Mouse (Mus musculus) hindbrain, postnatal 0 days (tissue): ENCODE measurements at regions not wholly inside any gene's neighbourhood (a gene's known extent, or its start where the extent isn't known, plus 50 kb on each side); places are given as distances from the start of the nearest gene placed in this dataset.

Experiments used
- ATAC-seq: fragments of 200-750 bp; cut with Nextera tagmentation; 2 replicates; pipeline ENCODE4 v1.8.0; 2017; ENCODE audit warnings: mild to moderate bottlenecking, moderate TSS enrichment, moderate library complexity
- DNase-seq: peaks from one replicate; pipeline ENCODE4 v3.0.0-alpha.2; 2015; ENCODE audit warnings: low spot score
- H3K27ac ChIP-seq: fragments of 300-500 bp; sonication (generic); 2 replicates; pipeline ENCODE4 v1.5.1; 2014; ENCODE audit warnings: mild to moderate bottlenecking
- H3K27me3 ChIP-seq: fragments of 300-500 bp; sonication (generic); 2 replicates; pipeline ENCODE4 v1.6.1; 2014; ENCODE audit warnings: low read length, mixed read lengths; ENCODE audit not compliant: insufficient read depth
- H3K36me3 ChIP-seq: fragments of 300-500 bp; sonication (generic); 2 replicates; pipeline ENCODE4 v1.6.1; 2014; ENCODE audit warnings: low read length, mixed read lengths; ENCODE audit not compliant: insufficient read depth
- H3K4me1 ChIP-seq: fragments of 300-500 bp; sonication (generic); 2 replicates; pipeline ENCODE4 v1.6.1; 2014; ENCODE audit warnings: antibody characterized with exemption, low read length, mixed read lengths; ENCODE audit not compliant: insufficient read depth
- H3K4me2 ChIP-seq: fragments of 300-500 bp; sonication (generic); 2 replicates; pipeline ENCODE4 v1.6.1; 2014; ENCODE audit warnings: low read depth, mild to moderate bottlenecking, low read length, moderate library complexity, mixed read lengths
- H3K4me3 ChIP-seq: fragments of 300-500 bp; sonication (generic); 2 replicates; pipeline ENCODE4 v1.5.1; 2014; ENCODE audit warnings: low read length
- H3K9ac ChIP-seq: fragments of 300-500 bp; sonication (generic); replicated peaks from 2 replicates; pipeline ENCODE4 v1.6.1; 2014; ENCODE audit warnings: mild to moderate bottlenecking, low read length, moderate library complexity, mixed read lengths
- H3K9me3 ChIP-seq: fragments of 300-500 bp; sonication (generic); 2 replicates; pipeline ENCODE4 v1.6.1; 2016; ENCODE audit warnings: low read length, mixed read lengths
- CTCF ChIP-seq: IDR thresholded peaks from 2 replicates; pipeline ENCODE4 v1.5.1; 2016; ENCODE audit warnings: antibody characterized with exemption, control low read depth, low read depth
- WGBS: fragments of 180-500 bp; shearing (Covaris S2); extraction: QIAGEN DNeasy Blood & Tissue Kit; methylation state at CpG from one replicate; pipeline ENCODE4 v1.1.7; 2014; 5-methylcytosine and 5-hydroxymethylcytosine counted together

DNA sequence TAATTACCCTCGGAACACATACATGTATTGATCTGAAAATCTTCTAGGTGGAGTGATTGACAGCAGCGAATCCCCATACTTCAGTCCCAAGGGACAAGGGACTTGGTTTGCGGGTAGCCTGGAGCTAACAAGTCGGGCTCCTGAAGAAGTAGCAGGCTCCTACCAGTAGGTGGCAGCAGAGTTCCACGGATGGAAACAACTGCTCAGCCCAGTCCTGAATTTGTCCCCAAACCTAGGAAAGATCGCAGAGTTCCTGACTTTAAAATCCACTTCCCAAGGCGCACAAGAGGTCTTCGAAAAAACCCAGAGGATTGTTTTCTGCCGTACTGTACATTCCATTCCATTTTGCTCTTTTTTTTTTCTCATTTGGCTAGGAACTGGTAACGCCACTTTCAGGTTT lies 169.4 kb downstream of the Arrdc4 start:
- peak; percentile 97 for TF ChIP-seq CTCF
- ATAC-seq (peak; percentile 77), DNase-seq (peak; percentile 94)
- H3K4me2 ChIP-seq: peak overlapping the region; percentile 60
- 11% methylated on average over 10 of the region's 10 CpGs for WGBS
- H3K36me3 ChIP-seq: no peaks in the 10 kb centered on the region
- H3K9ac ChIP-seq: no peak overlapping the region
- H3K27ac ChIP-seq: no peak overlapping the region
- H3K27me3 ChIP-seq: peaks cover 5% of the 10 kb centered on the region; the same call in 1 of the 2 replicates
- H3K4me1 ChIP-seq: no peaks in the 10 kb centered on the region
- peak overlapping the region; percentile 26 for H3K4me3 ChIP-seq
- H3K9me3 ChIP-seq: no peaks in the 10 kb centered on the region

DNA sequence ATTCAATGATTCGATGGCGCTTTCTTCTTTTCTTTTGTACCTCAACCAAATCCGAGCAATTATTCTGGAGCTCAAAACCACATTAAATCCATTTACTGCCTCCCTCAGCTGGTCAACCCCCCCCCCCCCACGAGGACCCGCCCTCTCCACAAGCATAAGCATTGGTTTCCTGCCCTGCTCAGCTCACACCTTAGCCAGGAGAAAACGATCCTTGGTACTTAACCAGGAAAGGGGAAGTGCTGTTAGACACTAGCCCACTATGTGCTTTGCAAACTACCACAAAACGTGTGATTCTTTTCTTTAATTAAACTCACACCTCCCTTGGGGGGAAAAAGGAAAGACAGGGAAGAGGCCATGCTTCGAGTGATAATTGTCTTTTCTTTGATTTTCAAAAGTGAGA lies 169.8 kb downstream of the Arrdc4 start:
- ATAC-seq (0 out of 2 replicates have a peak, but pooled peaks have one; percentile 4), DNase-seq (peak; percentile 3)
- H3K4me3 ChIP-seq: no peak overlapping the region
- no peak for TF ChIP-seq CTCF
- no peaks in the 10 kb centered on the region for H3K9me3 ChIP-seq
- H3K27ac ChIP-seq: no peak overlapping the region
- H3K36me3 ChIP-seq: no peaks in the 10 kb centered on the region
- no peaks in the 10 kb centered on the region for H3K4me1 ChIP-seq
- H3K4me2 ChIP-seq: peak overlapping the region; percentile 60; the same call in 1 of the 2 replicates
- H3K9ac ChIP-seq: no peak overlapping the region
- 57% methylated on average over 8 of the region's 8 CpGs for WGBS
- H3K27me3 ChIP-seq: peaks cover 5% of the 10 kb centered on the region; the same call in 1 of the 2 replicates

DNA sequence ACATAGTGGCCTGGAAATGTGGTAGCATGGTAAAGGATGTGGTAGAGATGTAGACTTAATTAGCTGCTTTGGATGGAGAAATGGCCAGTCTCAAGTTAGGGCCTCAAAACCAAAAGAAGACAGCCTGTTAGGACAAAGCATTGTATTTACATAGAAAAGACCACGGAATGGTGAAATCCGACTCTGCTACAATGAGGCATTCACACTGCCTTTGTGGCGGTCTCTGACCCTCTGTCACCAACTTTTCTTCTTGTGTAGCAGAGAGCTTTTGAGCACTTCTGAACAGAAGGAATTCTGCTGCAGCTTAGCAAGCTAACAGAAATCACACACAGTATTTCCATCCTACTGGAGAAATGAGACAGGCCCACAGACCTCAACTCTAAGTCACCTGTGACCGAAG lies 177.7 kb downstream of the Arrdc4 start:
- no peaks in the 10 kb centered on the region for H3K9me3 ChIP-seq

DNA sequence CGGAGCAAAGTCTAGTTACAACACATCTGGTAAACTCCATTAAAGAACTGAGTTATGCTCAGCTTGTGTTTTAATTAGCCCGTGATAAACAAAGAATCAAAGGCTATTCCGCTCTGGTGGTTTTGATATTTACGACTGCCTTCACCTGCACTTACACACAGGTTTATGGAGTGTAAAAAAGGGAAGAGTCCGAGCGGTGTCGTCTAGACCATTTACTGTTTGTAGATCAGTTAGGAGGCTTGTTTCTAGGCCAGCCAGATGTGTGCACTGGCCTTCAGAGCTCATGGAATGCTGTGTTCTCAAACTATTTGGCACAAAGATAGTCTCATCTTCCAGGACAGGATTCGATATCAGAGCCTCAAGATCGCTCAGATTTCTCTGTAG lies 180.9 kb downstream of the Arrdc4 start:
- Histone ChIP-seq H3K4me3 (no peak overlapping the region), H3K9me3 (no peaks in the 10 kb centered on the region), H3K4me2 (no peak overlapping the region), H3K27me3 (no peaks in the 10 kb centered on the region), H3K27ac (no peak overlapping the region), H3K9ac (no peak overlapping the region), H3K4me1 (no peaks in the 10 kb centered on the region), H3K36me3 (no peaks in the 10 kb centered on the region)
- DNase-seq (no peak), ATAC-seq (no peak)
- WGBS: 86% methylated on average over 9 of the region's 9 CpGs
- no peak for TF ChIP-seq CTCF

More for the DNA sequence above, 177.7 kb downstream of the Arrdc4 start:
- no peaks in the 10 kb centered on the region for H3K27me3 ChIP-seq
- 47% methylated on average over 4 of the region's 4 CpGs for WGBS
- no peaks in the 10 kb centered on the region for H3K4me1 ChIP-seq
- H3K36me3 ChIP-seq: no peaks in the 10 kb centered on the region
- DNase-seq: no peak
- TF ChIP-seq CTCF: no peak
- no peak overlapping the region for H3K9ac ChIP-seq
- H3K27ac ChIP-seq: no peak overlapping the region
- H3K4me3 ChIP-seq: no peak overlapping the region
- no peak overlapping the region for H3K4me2 ChIP-seq
- no peak for ATAC-seq

GRCm38 (mm10) chr7:68567452-68568126 lies 181.5 kb downstream of the Arrdc4 start:
- WGBS: 88% methylated on average over 3 of the region's 3 CpGs
- no peak overlapping the region for H3K27ac ChIP-seq
- no peak overlapping the region for H3K9ac ChIP-seq
- no peaks in the 10 kb centered on the region for H3K4me1 ChIP-seq
- ATAC-seq: no peak
- no peaks in the 10 kb centered on the region for H3K36me3 ChIP-seq
- H3K4me2 ChIP-seq: no peak overlapping the region
- no peak overlapping the region for H3K4me3 ChIP-seq
- no peak for DNase-seq
- no peaks in the 10 kb centered on the region for H3K9me3 ChIP-seq
- TF ChIP-seq CTCF: no peak
- H3K27me3 ChIP-seq: no peaks in the 10 kb centered on the region

GRCm38 (mm10) chr7:68559440-68560343 lies 189.3 kb downstream of the Arrdc4 start:
- Histone ChIP-seq H3K27ac (no peak overlapping the region), H3K4me1 (no peaks in the 10 kb centered on the region), H3K27me3 (no peaks in the 10 kb centered on the region), H3K9me3 (no peaks in the 10 kb centered on the region), H3K4me3 (no peak overlapping the region), H3K4me2 (no peak overlapping the region), H3K36me3 (no peaks in the 10 kb centered on the region), H3K9ac (no peak overlapping the region)
- WGBS: 64% methylated on average over 15 of the region's 15 CpGs
- DNase-seq (no peak), ATAC-seq (no peak)
- TF ChIP-seq CTCF: no peak
